Mouse (Mus musculus): ENCODE results near the gene Farsa. TPM values are rescaled to one million over a fixed set of nuclear protein-coding genes. Genes with fewer than 3 reads are reported as not detected.

The Farsa gene
- polyA plus RNA-seq, 1 experiment from 2014 or later: 98.6 TPM

- Histone ChIP-seq H3K4me3 (peak within 1 kb of the TSS; percentile 71), H3K27me3 (replicated peaks) (peaks cover 34% of the 10 kb centered on the region), H3K36me3 (peaks cover 60% of the 10 kb centered on the region), H3K9ac (peak within 1 kb of the TSS; percentile 86), H3K9me3 (replicated peaks) (no peaks in the 10 kb centered on the region), H3K4me1 (peaks cover 75% of the 10 kb centered on the region), H3K27ac (peak within 1 kb of the TSS; percentile 90), H3K4me2 (peak within 1 kb of the TSS; percentile 93)
- under 1% methylated on average over 45 of the region's 45 CpGs for WGBS (ENCODE audit: insufficient replicate concordance)
- ATAC-seq: peak; percentile 89
These were observed 51.8 kb downstream of the Farsa start, which contains the start of gene Dnase2a for GRCm38 (mm10) chr8:84908421-84909161. TSS of gene Dnase2a (plus strand) at chr8:84908560.

GRCm38 (mm10) chr8:84909162-84909767, 52.5 kb downstream of the Farsa start:
- Histone ChIP-seq H3K4me1 (peaks cover 73% of the 10 kb centered on the region), H3K9ac (peak overlapping the region; percentile 86), H3K36me3 (peaks cover 54% of the 10 kb centered on the region), H3K27ac (peak overlapping the region; percentile 90), H3K4me3 (peak overlapping the region; percentile 71), H3K27me3 (replicated peaks) (peaks cover 40% of the 10 kb centered on the region), H3K4me2 (peak overlapping the region; percentile 93), H3K9me3 (replicated peaks) (no peaks in the 10 kb centered on the region)
- ATAC-seq: no peak
- WGBS (ENCODE audit: insufficient replicate concordance): 43% methylated on average over 20 of the region's 20 CpGs

- Histone ChIP-seq H3K9ac (peak overlapping the region; percentile 86), H3K4me1 (peaks cover 66% of the 10 kb centered on the region), H3K36me3 (peaks cover 47% of the 10 kb centered on the region), H3K9me3 (replicated peaks) (no peaks in the 10 kb centered on the region), H3K27ac (peak overlapping the region; percentile 90), H3K4me3 (peak overlapping the region; percentile 71), H3K4me2 (peak overlapping the region; percentile 93), H3K27me3 (replicated peaks) (peaks cover 40% of the 10 kb centered on the region)
- no peak for ATAC-seq
- WGBS (ENCODE audit: insufficient replicate concordance): 66% methylated on average over 5 of the region's 5 CpGs
These were observed 53.2 kb downstream of the Farsa start for GRCm38 (mm10) chr8:84909949-84910348.

GRCm38 (mm10) chr8:84910551-84910950, 53.8 kb downstream of the Farsa start:
- 79% methylated on average over 6 of the region's 6 CpGs for WGBS (ENCODE audit: insufficient replicate concordance)
- Histone ChIP-seq H3K4me2 (peak overlapping the region; percentile 93), H3K4me1 (peaks cover 60% of the 10 kb centered on the region), H3K9me3 (replicated peaks) (no peaks in the 10 kb centered on the region), H3K27me3 (replicated peaks) (peaks cover 46% of the 10 kb centered on the region), H3K4me3 (0 out of 2 replicates have a peak overlapping the region, but pooled peaks have one; percentile 71), H3K9ac (peak overlapping the region; percentile 86; the same call in 1 of the 2 replicates), H3K36me3 (peaks cover 41% of the 10 kb centered on the region), H3K27ac (0 out of 2 replicates have a peak overlapping the region, but pooled peaks have one; percentile 11)
- no peak for ATAC-seq

GRCm38 (mm10) chr8:84911854-84912253, 55.1 kb downstream of the Farsa start:
- Histone ChIP-seq H3K4me2 (peak overlapping the region; percentile 95; the same call in 1 of the 2 replicates), H3K27me3 (replicated peaks) (peaks cover 55% of the 10 kb centered on the region), H3K9me3 (replicated peaks) (no peaks in the 10 kb centered on the region), H3K4me1 (peaks cover 53% of the 10 kb centered on the region), H3K4me3 (peak overlapping the region; percentile 61; the same call in 1 of the 2 replicates), H3K9ac (0 out of 2 replicates have a peak overlapping the region, but pooled peaks have one; percentile 62), H3K27ac (no peak overlapping the region), H3K36me3 (peaks cover 28% of the 10 kb centered on the region)
- ATAC-seq: no peak
- 85% methylated on average over 9 of the region's 9 CpGs for WGBS (ENCODE audit: insufficient replicate concordance)

GRCm38 (mm10) chr8:84912391-84912790, 55.6 kb downstream of the Farsa start:
- H3K9me3 ChIP-seq (replicated peaks): no peaks in the 10 kb centered on the region
- H3K36me3 ChIP-seq: peaks cover 22% of the 10 kb centered on the region
- no peak for ATAC-seq
- WGBS (ENCODE audit: insufficient replicate concordance): 28% methylated on average over 27 of the region's 27 CpGs
- H3K9ac ChIP-seq: peak overlapping the region; percentile 62
- peak overlapping the region; percentile 61 for H3K4me3 ChIP-seq
- H3K4me1 ChIP-seq: peaks cover 47% of the 10 kb centered on the region
- H3K27me3 ChIP-seq (replicated peaks): peaks cover 60% of the 10 kb centered on the region
- peak overlapping the region; percentile 53; the same call in 1 of the 2 replicates for H3K27ac ChIP-seq
- peak overlapping the region; percentile 95 for H3K4me2 ChIP-seq

- peak overlapping the region; percentile 95 for H3K4me2 ChIP-seq
- H3K9me3 ChIP-seq (replicated peaks): no peaks in the 10 kb centered on the region
- peak overlapping the region; percentile 61 for H3K4me3 ChIP-seq
- H3K27ac ChIP-seq: peak overlapping the region; percentile 53
- H3K9ac ChIP-seq: peak overlapping the region; percentile 62
- H3K27me3 ChIP-seq (replicated peaks): peaks cover 66% of the 10 kb centered on the region
- ATAC-seq: peak; percentile 66
- peaks cover 41% of the 10 kb centered on the region for H3K4me1 ChIP-seq
- peaks cover 20% of the 10 kb centered on the region for H3K36me3 ChIP-seq
- WGBS (ENCODE audit: insufficient replicate concordance): 2% methylated on average over 55 of the region's 55 CpGs
These were observed 56.2 kb downstream of the Farsa start for GRCm38 (mm10) chr8:84912895-84913501.

GRCm38 (mm10) chr8:84913502-84913900, 56.7 kb downstream of the Farsa start:
- peak overlapping the region; percentile 61 for H3K4me3 ChIP-seq
- H3K36me3 ChIP-seq: peaks cover 20% of the 10 kb centered on the region
- H3K4me2 ChIP-seq: peak overlapping the region; percentile 95
- H3K27ac ChIP-seq: peak overlapping the region; percentile 53
- peaks cover 71% of the 10 kb centered on the region for H3K27me3 ChIP-seq (replicated peaks)
- H3K9me3 ChIP-seq (replicated peaks): no peaks in the 10 kb centered on the region
- ATAC-seq: no peak
- peak overlapping the region; percentile 62 for H3K9ac ChIP-seq
- 11% methylated on average over 9 of the region's 9 CpGs for WGBS (ENCODE audit: insufficient replicate concordance)
- peaks cover 39% of the 10 kb centered on the region for H3K4me1 ChIP-seq

GRCm38 (mm10) chr8:84913960-84914359, 57.2 kb downstream of the Farsa start:
- 22% methylated on average over 4 of the region's 4 CpGs for WGBS (ENCODE audit: insufficient replicate concordance)
- no peak overlapping the region for H3K27ac ChIP-seq

GRCm38 (mm10) chr8:84915269-84915668, 58.5 kb downstream of the Farsa start:
- Histone ChIP-seq H3K9ac (no peak overlapping the region), H3K27me3 (replicated peaks) (peaks cover 85% of the 10 kb centered on the region), H3K27ac (no peak overlapping the region), H3K4me1 (peaks cover 25% of the 10 kb centered on the region), H3K4me3 (no peak overlapping the region), H3K36me3 (peaks cover 18% of the 10 kb centered on the region), H3K4me2 (no peak overlapping the region; the same call in 1 of the 2 replicates), H3K9me3 (replicated peaks) (no peaks in the 10 kb centered on the region)
- WGBS (ENCODE audit: insufficient replicate concordance): 85% methylated on average over 8 of the region's 8 CpGs
- ATAC-seq: no peak

More at GRCm38 (mm10) chr8:84913960-84914359, 57.2 kb downstream of the Farsa start:
- peaks cover 20% of the 10 kb centered on the region for H3K36me3 ChIP-seq
- H3K27me3 ChIP-seq (replicated peaks): peaks cover 75% of the 10 kb centered on the region
- H3K9me3 ChIP-seq (replicated peaks): no peaks in the 10 kb centered on the region
- peak overlapping the region; percentile 61 for H3K4me3 ChIP-seq
- peaks cover 38% of the 10 kb centered on the region for H3K4me1 ChIP-seq
- H3K9ac ChIP-seq: peak overlapping the region; percentile 62
- H3K4me2 ChIP-seq: peak overlapping the region; percentile 95
- no peak for ATAC-seq

GRCm38 (mm10) chr8:84917781-84918180, 61.0 kb downstream of the Farsa start:
- peaks cover 13% of the 10 kb centered on the region for H3K4me1 ChIP-seq
- no peak overlapping the region for H3K9ac ChIP-seq
- H3K4me2 ChIP-seq: no peak overlapping the region
- H3K36me3 ChIP-seq: no peaks in the 10 kb centered on the region
- H3K9me3 ChIP-seq (replicated peaks): no peaks in the 10 kb centered on the region
- H3K27me3 ChIP-seq (replicated peaks): peaks cover 72% of the 10 kb centered on the region
- H3K4me3 ChIP-seq: no peak overlapping the region
- WGBS (ENCODE audit: insufficient replicate concordance): 27% methylated on average over 20 of the region's 20 CpGs
- ATAC-seq: no peak
- no peak overlapping the region for H3K27ac ChIP-seq
